Mouse (Mus musculus) frontal cortex, adult 2 months (tissue): ENCODE data around the gene Pced1b. TPM values are rescaled to one million over a fixed set of nuclear protein-coding genes. Genes with fewer than 3 reads are reported as not detected.

Experiments
- DNase-seq, 2 experiments: peaks; one replicate each; pipeline ENCODE4 v3.0.0; 2022; ENCODE audit warnings: low spot score in 1 of 2; ENCODE audit errors: extremely low spot score in 1 of 2
- polyA plus RNA-seq: library from polyadenylated mRNA; depleted of rRNA; stranded (reverse); fragments of >200 nt; gene quantifications from 2 replicates; pipeline ENCODE4 v1.2.3, GENCODE M21; 2012; rRNA removed

The Pced1b gene
- polyA plus RNA-seq, 1 experiment: 14.4 TPM

- no peak for DNase-seq
These were observed 178.1 kb downstream of the Pced1b start for GRCm38 (mm10) chr15:97424961-97425360.

DNA sequence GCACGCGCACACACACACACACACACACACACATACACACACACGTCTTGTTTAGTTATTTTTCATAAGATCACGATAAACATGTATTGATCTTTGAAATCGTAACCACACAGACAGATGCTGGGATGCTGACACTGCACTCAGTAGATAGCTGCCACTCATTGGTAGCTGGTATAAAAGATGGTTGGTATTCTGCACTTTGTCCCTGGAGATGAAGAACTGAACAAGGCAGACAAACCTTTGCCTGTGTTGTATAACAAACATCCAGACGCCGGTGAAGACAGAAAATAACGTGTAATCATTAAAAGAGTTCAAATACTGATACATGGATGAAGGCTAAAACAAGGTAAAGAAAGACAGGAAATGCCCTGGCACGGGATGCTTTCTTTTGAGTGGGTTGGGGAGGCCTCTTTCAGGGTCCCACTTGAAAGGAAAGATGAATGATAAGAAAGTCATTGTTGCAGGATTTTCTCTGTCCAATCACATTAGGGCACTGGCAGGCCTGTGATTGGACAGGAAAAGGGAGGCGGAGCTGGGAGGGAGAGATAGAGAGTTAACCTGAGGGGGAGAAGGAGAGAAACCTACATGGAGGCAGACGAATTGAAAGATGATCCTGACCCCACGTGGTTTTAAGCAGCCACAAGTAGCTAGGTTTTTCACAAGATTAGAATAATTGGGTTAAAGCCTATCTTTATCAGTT lies 182.4 kb downstream of the Pced1b start:
- no peak for DNase-seq

GRCm38 (mm10) chr15:97431533-97431932 lies 184.6 kb downstream of the Pced1b start:
- no peak for DNase-seq

DNA sequence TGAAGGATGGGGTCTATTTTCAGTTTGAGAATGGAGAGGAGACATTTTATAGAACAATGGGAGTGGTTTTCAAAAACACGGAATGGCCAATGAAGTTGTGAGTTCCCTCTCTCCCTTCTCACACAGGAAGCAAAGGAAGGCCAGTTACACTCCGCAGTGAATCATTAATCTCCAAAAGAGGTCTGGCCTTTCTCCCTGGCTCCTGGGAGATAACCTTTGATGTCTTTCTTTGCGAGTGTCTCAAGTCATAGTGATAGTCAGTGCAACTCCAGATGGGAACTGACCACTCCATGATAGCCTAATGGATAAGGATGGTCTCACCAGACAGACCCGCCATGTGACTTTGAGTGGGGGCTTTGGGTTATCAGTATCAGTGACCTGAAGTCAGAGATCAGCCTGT lies 185.3 kb downstream of the Pced1b start:
- DNase-seq: no peak

Other genes starting within 250 kb of the Pced1b start
- 1.3 and 1.8 TPM in 2 replicates for gene Slc38a4, start 191.2 kb upstream of the Pced1b start, polyA plus RNA-seq
- gene Amigo2, start 180 bp downstream of the Pced1b start, polyA plus RNA-seq: 10.8 and 12.1 TPM in 2 replicates